Comparison of ENCODE assay signal across 29 mouse cellular contexts in the genomic region with DNA sequence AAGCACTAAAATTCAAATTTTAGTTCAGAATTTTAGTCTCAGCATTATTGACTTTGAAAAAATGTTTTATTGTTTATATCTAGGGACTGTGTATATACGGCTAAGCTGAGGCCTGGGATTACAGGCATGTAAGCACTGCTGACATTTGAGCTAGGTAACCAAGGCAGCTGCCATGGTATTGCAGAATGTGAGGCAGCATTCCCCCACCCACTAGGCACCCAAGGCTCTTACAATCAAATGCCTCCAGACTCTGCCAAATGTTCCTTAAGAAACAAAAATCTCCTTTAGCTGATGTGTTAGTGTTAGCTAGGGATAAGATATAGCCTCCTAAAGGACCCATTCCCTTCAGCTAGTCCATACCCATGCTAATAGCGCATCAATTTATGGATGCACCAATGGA. TPM values are rescaled to one million over a fixed set of nuclear protein-coding genes. Genes with fewer than 3 reads are reported as not detected.
DNase-seq lines count a peak whose midpoint lies in the region; ATAC-seq and TF ChIP-seq lines count a peak whose summit lies in the region.
"Had no signal": no experiment of that assay in that cellular context is flagged by ENCODE, and none has a peak within 500 bp of the region (broad histone marks: within the 10 kb centered on the region; RNA-seq: fewer than 3 reads in every experiment).

No protein-coding gene starts in this region.

- H3K9me3 ChIP-seq in neural tube, embryonic 15.5 days (replicated peaks), result no peaks in the 10 kb centered on the region
- no peaks in the 10 kb centered on the region for H3K9me3 ChIP-seq in liver, postnatal 0 days (ENCODE audit: low read length)
- H3K9me3 ChIP-seq: embryonic facial prominence, embryonic 13.5 days; embryonic facial prominence, embryonic 15.5 days; forebrain, embryonic 10.5 days; forebrain, embryonic 12.5 days; G1E had no signal

- no peak overlapping the region for H3K27ac ChIP-seq in neural tube, embryonic 15.5 days (replicated peaks)
- H3K27ac ChIP-seq in liver, postnatal 0 days (ENCODE audit: low read depth), result no peak overlapping the region
- H3K27ac ChIP-seq: embryonic facial prominence, embryonic 13.5 days; embryonic facial prominence, embryonic 15.5 days; forebrain, embryonic 10.5 days; forebrain, embryonic 12.5 days had no signal

- TF ChIP-seq EP300 in liver, postnatal 0 days (IDR thresholded peaks at IDR 0.05; ENCODE audit: low read depth), result no peak

- peaks cover 9% of the 10 kb centered on the region for H3K4me1 ChIP-seq in neural tube, embryonic 15.5 days
- no peaks in the 10 kb centered on the region for H3K4me1 ChIP-seq in liver, postnatal 0 days (ENCODE audit: insufficient read depth)

- 86% methylated on average over 2 of the region's 2 CpGs for WGBS in neural tube, embryonic 15.5 days
- WGBS in liver, postnatal 0 days (ENCODE audit: insufficient replicate concordance), result 83% methylated on average over 2 of the region's 2 CpGs

- H3K27me3 ChIP-seq in neural tube, embryonic 15.5 days (replicated peaks), result no peaks in the 10 kb centered on the region
- H3K27me3 ChIP-seq in liver, postnatal 0 days (ENCODE audit: insufficient read depth, low read length), result no peaks in the 10 kb centered on the region
- H3K27me3 ChIP-seq: CH12.LX; embryonic facial prominence, embryonic 13.5 days; embryonic facial prominence, embryonic 15.5 days; forebrain, embryonic 12.5 days; Patski had no signal

- no peak overlapping the region for H3K4me2 ChIP-seq in neural tube, embryonic 15.5 days
- H3K4me2 ChIP-seq in liver, postnatal 0 days (ENCODE audit: low read depth, low read length), result no peak overlapping the region
- H3K4me2 ChIP-seq: embryonic facial prominence, embryonic 13.5 days; embryonic facial prominence, embryonic 15.5 days; forebrain, embryonic 12.5 days had no signal

- H3K9ac ChIP-seq in neural tube, embryonic 15.5 days (replicated peaks), result no peak overlapping the region
- H3K9ac ChIP-seq in liver, postnatal 0 days (replicated peaks), result no peak overlapping the region
- H3K9ac ChIP-seq: embryonic facial prominence, embryonic 13.5 days; embryonic facial prominence, embryonic 15.5 days; forebrain, embryonic 12.5 days had no signal

- no peak overlapping the region for H3K4me3 ChIP-seq in neural tube, embryonic 15.5 days (replicated peaks)
- H3K4me3 ChIP-seq in liver, postnatal 0 days (ENCODE audit: low read depth, low read length), result no peak overlapping the region
- H3K4me3 ChIP-seq: embryonic facial prominence, embryonic 13.5 days; embryonic facial prominence, embryonic 15.5 days; erythroblast, embryonic 14.5 days; forebrain, embryonic 10.5 days; forebrain, embryonic 12.5 days had no signal

- H3K36me3 ChIP-seq in neural tube, embryonic 15.5 days, result peaks cover 14% of the 10 kb centered on the region
- H3K36me3 ChIP-seq in liver, postnatal 0 days (replicated peaks; ENCODE audit: insufficient read depth, low read length), result no peaks in the 10 kb centered on the region

- no peak for DNase-seq in frontal cortex, postnatal 14 days (ENCODE audit: low spot score in 2 of 2)
- DNase-seq in neural tube, embryonic 10.5 days (ENCODE audit: extremely low spot score, low spot score), result no peak
- DNase-seq in brain, adult 2 months (ENCODE audit: low read depth, low spot score), result peak; percentile 63
- no peak for DNase-seq in liver, postnatal 0 days
- DNase-seq: adrenal gland, adult 8-10 months; adrenal gland, postnatal 14 days; adrenal gland, postnatal 36 days; B cell, adult 2 months; cerebellum, adult 11 months; cerebellum, adult 18-20 months; cerebellum, adult 8-10 months; cerebellum, adult 9-11 months; cerebellum, postnatal 14 days; cerebellum, postnatal 36 days; embryo, embryonic 11 days had no signal

- no peak for TF ChIP-seq CTCF in liver, postnatal 0 days (IDR thresholded peaks at IDR 0.05; ENCODE audit: low read depth)

- ATAC-seq in frontal cortex, adult (ENCODE audit: low TSS enrichment), result peak; percentile 54; the same call in 1 of the 2 replicates
- ATAC-seq in neural tube, embryonic 15.5 days (ENCODE audit: low FRiP score), result 0 out of 2 replicates have a peak, but pooled peaks have one; percentile 10
- no peak for ATAC-seq in liver, postnatal 0 days
- ATAC-seq: activated CD4-positive, CD25-positive, alpha-beta regulatory T cell, adult 4 months; CD4-positive, CD25-positive, alpha-beta regulatory T cell, adult 4 months; forebrain, embryonic 14.5 days; forebrain, embryonic 16.5 days; Patski had no signal

RNA-seq across cellular contexts. Expression of a gene that starts 6.9 kb away (rescaled TPM):
- 16.5 and 17.6 TPM in 2 replicates for polyA plus RNA-seq in neural tube, embryonic 15.5 days (2015; fragmentation: Nextera tagmentation; extraction: Ambion mirVana)
- 0.56 and 0.70 TPM in 2 replicates for polyA plus RNA-seq in liver, postnatal 0 days (2015; fragmentation: Nextera tagmentation; extraction: Ambion mirVana)

RNA-seq across cellular contexts. Expression of a gene that starts 42.7 kb away (rescaled TPM):
- 67.1 and 73.5 TPM in 2 replicates for polyA plus RNA-seq in neural tube, embryonic 15.5 days (2015; fragmentation: Nextera tagmentation; extraction: Ambion mirVana)
- 35.5 and 37.0 TPM in 2 replicates for polyA plus RNA-seq in liver, postnatal 0 days (2015; fragmentation: Nextera tagmentation; extraction: Ambion mirVana)

Comparison
In these comparisons a context has a peak if more than half of its experiments do, and no peak if none do; other contexts are left out.
1. RNA of a gene that starts 6.9 kb away (polyA plus RNA-seq): 16.5 to 17.6 TPM in neural tube, embryonic 15.5 days; 0.56 to 0.70 TPM in liver, postnatal 0 days; every median in the first group is over 10 times any median in the second.